Mouse (Mus musculus) G1E-ER4 (cell line): ENCODE results near the gene Dnph1. TPM values are rescaled to one million over a fixed set of nuclear protein-coding genes. Genes with fewer than 3 reads are reported as not detected.

Experiments
- GATA1 ChIP-seq: IDR thresholded peaks from one replicate; pipeline ENCODE4 v1.8.0; 2012; ENCODE audit warnings: low read length, inconsistent platforms
- polyA plus RNA-seq: library from polyadenylated mRNA; stranded (reverse); fragments of >175 nt; gene quantifications from 2 replicates; pipeline ENCODE4 v1.2.3, GENCODE M21; 2012

Dnph1 gene
- polyA plus RNA-seq, 1 experiment: 54.4 TPM

DNA sequence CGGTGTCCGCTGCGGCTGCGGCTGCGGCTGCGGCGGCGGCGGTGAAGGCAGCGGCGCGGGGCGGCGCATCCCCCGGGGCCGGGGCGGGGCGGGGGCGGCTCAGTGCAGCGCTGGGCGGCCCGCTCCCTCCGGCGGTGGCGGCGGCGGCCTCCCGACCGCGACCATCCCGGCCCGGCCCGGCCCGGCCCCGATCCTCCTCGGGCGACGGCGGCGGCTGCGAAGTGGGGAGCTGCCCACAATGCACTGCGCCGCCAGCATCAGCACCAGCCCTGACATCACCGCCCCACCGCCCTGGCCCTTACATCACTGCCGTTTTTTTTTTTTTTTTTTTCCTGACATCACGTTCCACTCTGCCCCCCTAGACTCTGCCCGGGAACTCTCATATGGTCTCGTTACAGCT is 9.1 kb upstream of the Dnph1 start, which contains the start of gene Ttbk1:
Gene Ttbk1 (minus strand): TSS at position 245 of the 400 bp plus-strand sequence.
- TF ChIP-seq GATA1: no peak

DNA sequence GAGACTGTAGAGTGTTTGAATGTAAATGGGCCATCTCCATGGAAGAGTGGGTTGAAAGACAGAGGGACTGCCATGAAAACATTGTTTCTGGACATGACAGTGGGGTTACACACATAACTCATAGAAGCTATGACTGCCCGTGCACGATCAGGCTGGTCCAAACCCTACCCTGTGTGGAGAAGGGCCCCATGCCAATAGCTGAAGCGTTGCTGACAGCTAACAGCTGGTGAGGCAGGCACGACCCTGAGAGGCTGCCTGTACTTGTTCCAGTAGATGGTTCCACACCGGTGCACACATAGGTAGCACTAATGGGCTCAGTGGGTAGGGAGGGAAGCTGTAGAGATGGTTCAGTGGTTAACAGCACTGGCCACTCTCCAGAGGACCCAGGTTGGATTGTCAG is 1.0 kb upstream of the Dnph1 start:
- TF ChIP-seq GATA1: no peak

- no peak for TF ChIP-seq GATA1
These were observed 1.4 kb downstream of the Dnph1 start for GRCm38 (mm10) chr17:46497956-46498355.

DNA sequence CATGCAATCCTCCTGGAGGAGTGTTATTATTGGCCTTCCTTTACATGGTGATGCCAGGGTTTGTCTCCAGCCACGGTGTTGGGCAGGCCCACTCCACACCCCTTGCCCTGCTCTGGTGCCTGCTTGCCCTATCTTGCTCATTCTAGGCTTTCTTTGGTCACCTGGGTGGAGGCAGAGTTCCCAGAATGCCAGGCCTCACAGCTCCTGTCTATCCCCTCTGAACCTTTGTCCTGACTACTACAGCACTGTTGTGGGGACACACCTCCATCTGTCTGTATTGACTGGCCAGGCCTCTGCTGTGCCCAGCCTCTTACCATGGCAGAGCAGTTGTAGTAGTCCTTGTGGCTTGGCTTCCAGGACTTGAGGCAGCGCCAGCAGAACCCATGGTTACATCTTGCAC is 6.3 kb downstream of the Dnph1 start:
- no peak for TF ChIP-seq GATA1

DNA sequence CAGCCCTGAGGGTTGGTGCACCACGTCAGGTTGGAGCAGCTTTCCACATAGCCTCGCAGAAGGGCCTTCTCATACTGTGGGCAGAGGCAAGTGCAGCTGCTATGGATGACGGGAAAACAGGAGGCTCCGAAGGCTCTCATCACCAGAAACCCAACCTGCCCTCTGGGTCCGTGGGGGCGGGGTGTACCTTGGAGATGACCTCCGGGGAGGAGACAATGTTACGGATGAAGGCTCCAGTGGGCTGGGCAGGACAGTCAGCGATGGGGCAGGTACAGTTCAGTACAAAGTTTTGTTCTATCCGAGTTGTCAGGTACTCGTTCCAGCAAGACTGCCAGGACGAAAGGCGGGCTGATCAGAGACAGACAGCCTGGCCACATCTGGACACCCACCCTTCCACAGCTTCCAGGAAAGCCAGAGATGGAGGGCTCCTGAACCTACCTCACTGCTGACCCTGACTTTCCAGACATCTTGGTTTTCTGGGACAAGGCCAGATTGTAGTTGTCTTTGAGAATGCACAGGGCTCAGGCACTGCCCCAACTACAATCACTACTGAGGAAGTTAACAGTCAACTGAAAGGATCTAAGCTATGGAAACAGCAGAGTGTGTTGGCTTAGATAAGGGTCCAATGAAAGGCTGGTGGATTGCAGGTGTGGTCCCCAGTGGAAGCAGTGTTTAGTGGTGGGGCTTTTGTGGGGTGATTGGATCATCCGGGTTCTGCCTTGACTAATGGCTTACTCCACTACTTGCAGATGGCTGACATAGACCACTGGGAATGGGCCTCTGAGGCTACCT is 7.5 kb downstream of the Dnph1 start:
- TF ChIP-seq GATA1: no peak

DNA sequence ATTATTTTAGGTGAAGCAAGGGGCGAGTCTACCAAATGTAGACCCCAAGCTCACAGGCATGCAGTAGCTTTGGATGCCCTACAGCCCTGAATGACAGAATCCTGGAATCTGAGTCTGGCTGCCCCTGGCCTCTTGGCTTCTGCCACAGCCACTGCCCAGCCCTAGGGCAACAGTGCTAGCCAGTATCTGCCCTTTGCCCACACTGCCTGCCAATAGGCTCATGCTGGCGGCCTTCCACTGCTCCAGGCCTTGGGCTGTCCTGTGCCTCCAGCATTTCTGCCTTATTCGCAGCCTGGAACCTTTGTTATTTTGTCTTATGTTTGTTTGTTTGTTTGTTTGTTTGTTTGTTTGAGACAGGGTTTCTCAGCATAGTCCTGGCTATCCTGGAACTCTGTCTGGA is 9.1 kb downstream of the Dnph1 start:
- no peak for TF ChIP-seq GATA1

DNA sequence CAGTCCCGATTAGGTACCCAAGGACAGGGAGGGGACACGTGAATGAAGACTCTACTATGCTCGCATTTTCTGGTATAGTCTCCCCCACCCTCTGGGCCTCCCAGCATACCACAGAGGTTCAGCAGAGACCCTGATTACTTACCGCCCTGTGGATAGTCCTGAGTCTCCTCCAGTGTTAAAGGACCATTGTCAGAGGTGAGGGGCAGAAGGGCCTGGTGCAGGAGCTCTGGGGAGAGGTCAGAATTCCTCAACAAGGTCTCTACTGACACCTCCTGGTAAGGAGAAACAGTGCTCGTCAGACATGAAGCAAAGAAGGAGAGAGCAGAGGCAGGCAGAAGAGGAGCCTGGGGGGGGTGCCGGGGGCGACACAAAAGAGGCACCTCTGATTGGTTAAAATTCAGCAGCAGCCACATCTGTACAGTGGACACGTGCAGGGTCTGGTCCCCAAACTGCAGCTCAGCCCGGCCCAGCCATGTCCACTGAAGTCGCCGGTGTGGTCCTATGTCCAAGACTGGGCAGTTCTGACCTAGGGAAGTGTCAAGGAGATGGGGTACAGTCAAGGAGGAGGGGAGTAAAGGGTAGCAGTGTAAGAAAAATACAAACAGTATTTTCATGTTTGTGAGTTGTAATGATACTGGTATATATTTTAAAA is 14.7 kb downstream of the Dnph1 start:
- TF ChIP-seq GATA1: no peak

DNA sequence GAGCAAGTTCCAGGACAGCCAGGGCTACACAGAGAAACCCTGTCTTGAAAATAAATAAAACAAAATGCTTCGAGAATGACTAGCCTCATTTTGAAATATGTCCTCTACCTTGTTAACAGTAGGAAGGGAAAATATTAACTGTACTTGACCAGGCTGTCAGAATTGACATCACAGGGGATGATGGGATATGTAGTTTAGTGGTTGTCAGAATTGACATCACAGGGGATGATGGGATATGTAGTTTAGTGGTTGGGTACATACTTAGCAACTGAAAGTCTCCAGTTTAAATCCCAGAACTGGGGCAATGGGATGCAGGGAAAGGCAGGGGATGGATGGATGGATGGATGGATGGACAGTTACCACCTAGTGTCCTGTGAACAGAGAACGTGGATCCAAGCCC is 16.8 kb downstream of the Dnph1 start:
- TF ChIP-seq GATA1: no peak

DNA sequence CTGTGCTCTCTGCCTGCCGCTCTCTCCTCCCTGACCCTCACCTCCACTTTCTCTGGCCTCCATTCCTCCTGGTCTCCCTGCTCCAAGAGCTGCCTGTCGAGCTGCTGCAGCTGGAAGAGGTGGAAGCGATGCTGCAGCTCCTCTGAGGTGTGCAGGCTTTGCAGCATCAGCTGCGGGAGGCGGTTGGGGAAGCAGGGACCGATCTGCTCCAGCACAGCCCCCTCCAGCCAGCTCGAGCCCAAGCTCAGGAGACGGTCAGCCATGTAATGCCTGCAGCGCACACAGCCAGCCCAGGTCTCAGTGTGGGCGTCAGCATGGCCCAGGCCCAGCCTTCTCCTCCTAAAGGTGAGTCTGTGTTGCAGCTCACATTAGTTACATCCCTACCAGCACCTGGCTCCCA is 23.5 kb downstream of the Dnph1 start:
- no peak for TF ChIP-seq GATA1

DNA sequence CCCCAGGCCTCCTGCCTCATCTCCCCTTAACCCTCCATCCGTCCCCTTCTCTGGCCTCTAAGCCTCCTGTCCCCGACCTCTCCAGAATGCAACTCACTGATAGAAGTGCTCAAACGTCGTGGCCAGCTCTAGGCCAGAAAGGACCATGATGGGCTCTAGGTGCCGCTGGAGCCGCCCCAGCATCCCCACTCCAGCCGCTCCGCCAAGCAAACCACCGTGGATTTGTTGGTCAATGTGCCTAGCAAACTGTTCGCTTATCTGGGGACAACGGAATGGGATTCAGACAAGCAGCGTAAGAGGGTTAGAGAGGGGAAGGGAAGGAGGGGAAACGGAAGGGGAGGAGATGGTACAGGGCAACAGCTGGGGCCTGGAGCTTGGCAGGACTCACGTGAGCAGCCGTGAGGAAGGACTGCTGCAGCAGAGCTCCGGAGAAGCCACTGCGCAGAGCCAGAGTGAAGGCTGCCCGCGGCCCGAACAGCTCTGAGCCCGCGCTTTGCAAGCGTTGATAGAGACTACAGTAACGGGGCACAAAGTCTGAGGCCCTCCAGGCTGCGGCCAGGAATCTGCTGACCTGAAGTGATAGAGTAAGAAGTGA is 24.0 kb downstream of the Dnph1 start:
- TF ChIP-seq GATA1: no peak

DNA sequence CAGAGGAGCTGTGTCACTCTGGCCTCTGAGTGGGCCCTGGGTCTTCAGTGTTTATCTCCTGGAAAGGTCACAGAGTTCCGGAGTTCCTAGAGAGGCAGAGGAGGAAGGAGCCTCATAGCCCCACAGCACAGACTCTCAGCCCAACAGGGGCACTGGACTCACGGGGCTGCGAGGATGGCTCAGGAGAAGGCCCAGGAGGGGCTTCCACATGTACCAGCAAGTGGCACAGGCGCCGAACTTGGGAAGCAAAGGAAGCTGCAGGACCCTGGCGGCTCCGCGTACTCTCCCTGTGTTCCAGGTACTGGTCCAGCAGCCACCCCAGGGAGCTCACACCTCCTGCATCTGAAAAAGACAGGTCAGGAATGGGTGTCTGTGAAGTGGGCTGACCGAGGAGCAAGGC is 24.7 kb downstream of the Dnph1 start:
- TF ChIP-seq GATA1: no peak

- TF ChIP-seq GATA1: no peak
These were observed 25.6 kb downstream of the Dnph1 start for GRCm38 (mm10) chr17:46521963-46522668.

- TF ChIP-seq GATA1: no peak
These were observed 28.6 kb downstream of the Dnph1 start for GRCm38 (mm10) chr17:46525065-46525464.

- no peak for TF ChIP-seq GATA1
These were observed 29.2 kb downstream of the Dnph1 start for GRCm38 (mm10) chr17:46525579-46526307.

DNA sequence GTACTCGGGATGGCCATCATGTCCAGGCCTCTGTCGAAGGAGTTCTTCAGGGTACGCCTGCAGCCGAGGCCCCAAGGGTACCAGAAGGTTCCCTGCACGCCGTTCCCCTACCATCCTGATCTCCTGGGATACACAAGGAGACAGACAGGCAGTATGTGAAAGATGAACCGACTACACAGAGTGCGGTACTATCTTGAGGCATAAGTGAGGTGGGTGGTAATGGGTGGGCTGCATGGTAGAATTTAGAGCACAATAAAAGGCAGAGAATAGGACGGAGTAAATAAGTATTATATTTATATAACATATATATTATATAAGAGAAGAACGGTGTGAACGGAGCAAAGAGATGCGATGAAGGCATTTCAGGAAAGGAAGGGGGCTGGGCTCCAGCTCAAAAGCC is 47.1 kb downstream of the Dnph1 start:
- no peak for TF ChIP-seq GATA1

- TF ChIP-seq GATA1: no peak
These were observed 49.5 kb downstream of the Dnph1 start, which contains the start of gene Cul9 for GRCm38 (mm10) chr17:46545813-46546564. TSS of gene Cul9 (minus strand) at chr17:46546388.
